Mouse (Mus musculus) CH12.LX (cell line): ENCODE results near the gene Stx1a. TPM values are rescaled to one million over a fixed set of nuclear protein-coding genes. Genes with fewer than 3 reads are reported as not detected.
"Not testable (repeated sequence)": the region's sequence is repeated elsewhere in the genome, so short reads cannot be mapped to it uniquely, and the experiment has no call there.

Experiments used
- DNase-seq: peaks from one replicate; pipeline ENCODE4 v3.0.0-alpha.2; 2013; ENCODE audit errors: extremely low read depth
- H3K27ac ChIP-seq: 2 replicates; pipeline ENCODE4 v1.5.1; 2012; ENCODE audit warnings: low read depth, mild to moderate bottlenecking, control low read depth, moderate library complexity; ENCODE audit not compliant: insufficient read depth
- H3K27me3 ChIP-seq: replicated peaks from 2 replicates; pipeline ENCODE3; 2012; ENCODE audit warnings: inconsistent platforms
- H3K36me3 ChIP-seq, 2 experiments: replicated peaks in 1 of 2; 2 replicates each; pipeline versions ENCODE3 to v1.6.1; 2012; ENCODE audit warnings: inconsistent platforms in 1 of 2, low read length in 1 of 2, mild to moderate bottlenecking in 1 of 2, mixed read lengths in 1 of 2, moderate library complexity in 1 of 2; ENCODE audit not compliant: control insufficient read depth in 1 of 2, insufficient read depth in 1 of 2
- H3K4me1 ChIP-seq, 2 experiments: 2 replicates each; pipeline ENCODE4 v1.6.1; 2012; ENCODE audit warnings: inconsistent platforms in 1 of 2, moderate library complexity in 1 of 2; ENCODE audit not compliant: insufficient read depth in 2 of 2, control insufficient read depth in 1 of 2
- H3K4me2 ChIP-seq: 2 replicates; pipeline ENCODE4 v1.6.1; 2012; ENCODE audit warnings: low read depth, mild to moderate bottlenecking, control low read depth; ENCODE audit not compliant: poor library complexity, insufficient read depth, severe bottlenecking
- H3K4me3 ChIP-seq, 3 experiments: fragments of 150-350 bp in 1 of 3; sonication (generic) in 1 of 3; replicated peaks in 1 of 3; 2 replicates each; pipeline versions ENCODE3 to v1.5.1; 2011 to 2012; ENCODE audit warnings: low read depth in 2 of 3, low read length in 2 of 3, mild to moderate bottlenecking in 2 of 3, moderate library complexity in 2 of 3, control low read depth in 1 of 3, improper control_type of control experiment in 1 of 3, inconsistent platforms in 1 of 3, mixed read lengths in 1 of 3; ENCODE audit not compliant: poor library complexity in 1 of 3
- H3K79me2 ChIP-seq: replicated peaks from 2 replicates; pipeline ENCODE4 v1.6.1; 2012; ENCODE audit warnings: mild to moderate bottlenecking, moderate library complexity; ENCODE audit not compliant: control insufficient read depth, poor library complexity, insufficient read depth, severe bottlenecking; ENCODE audit errors: extremely low read depth
- H3K9ac ChIP-seq: 2 replicates; pipeline ENCODE4 v1.6.1; 2012; ENCODE audit warnings: low read depth, mild to moderate bottlenecking, control low read depth, moderate library complexity; ENCODE audit not compliant: insufficient read depth
- H3K9me3 ChIP-seq: replicated peaks from 2 replicates; pipeline ENCODE3; 2012; ENCODE audit warnings: low read length, inconsistent platforms, mixed read lengths
- BHLHE40 ChIP-seq: IDR thresholded peaks from 2 replicates; pipeline ENCODE4 v1.6.1; 2011; ENCODE audit warnings: mild to moderate bottlenecking, low read depth, low read length, improper control_type of control experiment
- CHD1 ChIP-seq: IDR thresholded peaks from 2 replicates; pipeline ENCODE4 v1.6.1; 2012; ENCODE audit warnings: low read depth, low read length, improper control_type of control experiment, inconsistent platforms
- CHD2 ChIP-seq: IDR thresholded peaks from 2 replicates; pipeline ENCODE4 v1.6.1; 2011; ENCODE audit warnings: low read length, improper control_type of control experiment
- E2F4 ChIP-seq: IDR thresholded peaks from 2 replicates; pipeline ENCODE4 v1.6.1; 2011; ENCODE audit warnings: low read depth, low read length, improper control_type of control experiment; ENCODE audit not compliant: insufficient replicate concordance
- GABPA ChIP-seq: IDR thresholded peaks from 2 replicates; pipeline ENCODE4 v1.6.1; 2012; ENCODE audit warnings: low read depth, low read length, improper control_type of control experiment, inconsistent platforms; ENCODE audit not compliant: insufficient replicate concordance
- HCFC1 ChIP-seq: IDR thresholded peaks from 2 replicates; pipeline ENCODE4 v1.6.1; 2012; ENCODE audit warnings: low read depth, mild to moderate bottlenecking, inconsistent platforms, low read length, improper control_type of control experiment
- IRF4 ChIP-seq: IDR thresholded peaks from 2 replicates; pipeline ENCODE4 v1.6.1; 2014; ENCODE audit warnings: low read depth, mild to moderate bottlenecking, inconsistent platforms, low read length, improper control_type of control experiment
- JUN ChIP-seq: IDR thresholded peaks from 2 replicates; pipeline ENCODE4 v1.6.1; 2011; ENCODE audit warnings: low read depth, mild to moderate bottlenecking, low read length, improper control_type of control experiment, moderate library complexity; ENCODE audit not compliant: insufficient read depth
- JUND ChIP-seq: conservative IDR thresholded peaks from 2 replicates; pipeline ENCODE4 v1.6.1; 2011; ENCODE audit warnings: low read depth, low read length, improper control_type of control experiment
- KAT2A ChIP-seq: IDR thresholded peaks from 2 replicates; pipeline ENCODE4 v1.6.1; 2012; ENCODE audit warnings: low read length, improper control_type of control experiment, inconsistent platforms; ENCODE audit not compliant: insufficient replicate concordance
- MAX ChIP-seq: IDR thresholded peaks from 2 replicates; pipeline ENCODE4 v1.6.1; 2011; ENCODE audit warnings: low read length, improper control_type of control experiment
- MAZ ChIP-seq: IDR thresholded peaks from 2 replicates; pipeline ENCODE4 v1.6.1; 2012; ENCODE audit warnings: low read depth, mild to moderate bottlenecking, inconsistent platforms, low read length, improper control_type of control experiment, moderate library complexity
- MEF2A ChIP-seq: IDR thresholded peaks from 2 replicates; pipeline ENCODE4 v1.6.1; 2014; ENCODE audit warnings: low read depth, mild to moderate bottlenecking, inconsistent platforms, low read length, improper control_type of control experiment, borderline replicate concordance
- MXI1 ChIP-seq: IDR thresholded peaks from 2 replicates; pipeline ENCODE4 v1.6.1; 2011; ENCODE audit warnings: mild to moderate bottlenecking, low read depth, low read length, improper control_type of control experiment
- MYC ChIP-seq: IDR thresholded peaks from 2 replicates; pipeline ENCODE4 v1.6.1; 2011; ENCODE audit warnings: low read depth, mild to moderate bottlenecking, improper control_type of control experiment, low read length
- NELFE ChIP-seq: IDR thresholded peaks from 2 replicates; pipeline ENCODE4 v1.6.1; 2011; ENCODE audit warnings: low read depth, low read length, improper control_type of control experiment
- PAX5 ChIP-seq: IDR thresholded peaks from 2 replicates; pipeline ENCODE4 v1.6.1; 2012; ENCODE audit warnings: low read length, inconsistent platforms, mixed read lengths
- POLR2AphosphoS2 ChIP-seq: IDR thresholded peaks from 2 replicates; pipeline ENCODE4 v1.6.1; 2011; ENCODE audit warnings: low read depth, low read length, improper control_type of control experiment
- RAD21 ChIP-seq: IDR thresholded peaks from 2 replicates; pipeline ENCODE4 v1.6.1; 2011; ENCODE audit warnings: low read depth, mild to moderate bottlenecking, low read length, improper control_type of control experiment, moderate library complexity
- RCOR1 ChIP-seq: conservative IDR thresholded peaks from 2 replicates; pipeline ENCODE4 v1.6.1; 2012; ENCODE audit warnings: low read depth, mild to moderate bottlenecking, inconsistent platforms, low read length, improper control_type of control experiment
- SIN3A ChIP-seq: IDR thresholded peaks from 2 replicates; pipeline ENCODE4 v1.6.1; 2012; ENCODE audit warnings: low read length, improper control_type of control experiment, inconsistent platforms
- SMC3 ChIP-seq: IDR thresholded peaks from 2 replicates; pipeline ENCODE4 v1.6.1; 2011; ENCODE audit warnings: low read depth, low read length, improper control_type of control experiment
- TCF12 ChIP-seq: IDR thresholded peaks from 2 replicates; pipeline ENCODE4 v1.6.1; 2014; ENCODE audit warnings: low read depth, mild to moderate bottlenecking, inconsistent platforms, low read length, improper control_type of control experiment
- ZMIZ1 ChIP-seq: IDR thresholded peaks from 2 replicates; pipeline ENCODE4 v1.6.1; 2012; ENCODE audit warnings: low read depth, mild to moderate bottlenecking, inconsistent platforms, low read length, improper control_type of control experiment
- dilution Hi-C: fragments of 300-500 bp; cut with MboI; formaldehyde crosslinking; loops from 2 replicates; pipeline ENCODE4 v1.14.3; 2020; ENCODE audit warnings: low sequenced_read_pairs; ENCODE audit not compliant: extremely low pct_unique_long_range_greater_than_20kb, extremely low pct_ligation_motif_present
- in situ Hi-C: fragments of 300-500 bp; cut with MboI; formaldehyde crosslinking; loops from 3 replicates; pipeline ENCODE4 v1.14.3; 2019; ENCODE audit warnings: low sequenced_read_pairs, low pct_ligation_motif_present, low pct_unique_long_range_greater_than_20kb, mixed read lengths
- polyA plus RNA-seq: library from polyadenylated mRNA; unstranded; fragments of >175 nt; gene quantifications from 2 replicates; pipeline ENCODE4 v1.2.1, GENCODE M21; 2012; ENCODE audit warnings: low read depth; ENCODE audit not compliant: insufficient read length
- total RNA-seq, 2 experiments: library from RNA; depleted of rRNA; stranded (reverse); fragments of 300-350 nt in 1 of 2; fragments of >200 nt in 1 of 2; gene quantifications; 2 replicates each; pipeline ENCODE4 v1.2.3; 2012 to 2014

Gene Stx1a
- total and polyA plus RNA-seq, 3 experiments: 1.1 to 3.0 (median 2.0) TPM

DNA sequence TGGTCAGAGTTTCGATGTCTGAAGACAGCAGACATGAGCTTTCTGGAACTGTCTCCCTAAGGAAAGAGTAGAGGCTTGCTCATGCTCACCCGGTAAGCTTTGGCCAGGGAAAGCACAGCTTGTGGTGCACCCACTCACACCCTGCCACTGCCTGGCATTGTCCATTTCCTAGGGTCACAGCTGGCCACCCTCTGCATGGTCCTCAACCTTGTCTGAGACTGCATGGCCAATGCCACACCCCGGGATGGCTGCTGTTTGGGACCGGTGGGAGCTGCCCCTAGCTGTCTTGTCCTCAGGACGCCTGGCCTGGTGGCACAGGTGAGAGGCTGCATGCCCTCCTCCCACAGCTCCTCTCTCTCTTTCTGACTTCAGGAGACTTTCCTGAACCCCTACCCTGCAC is 25.3 kb downstream of the Stx1a start:
- Histone ChIP-seq H3K36me3 (peaks cover 18 to 68% of the 10 kb centered on the region in 2 experiments), H3K9me3 (no peaks in the 10 kb centered on the region), H3K27ac (no peak overlapping the region), H3K9ac (no peak overlapping the region), H3K27me3 (no peaks in the 10 kb centered on the region), H3K4me3 (no peak overlapping the region), H3K79me2 (no peaks in the 10 kb centered on the region), H3K4me2 (no peak overlapping the region), H3K4me1 (0 out of 4 replicates have a peak, but pooled peaks cover 0 to 2% of the 10 kb centered on the region in 2 experiments)
- dilution Hi-C loops (no loop called here), in situ Hi-C loops (no loop called here)
- no peak for DNase-seq
- no peak for TF ChIP-seq NELFE
- TF ChIP-seq MAX: no peak
- TF ChIP-seq HCFC1: no peak
- no peak for TF ChIP-seq SIN3A
- TF ChIP-seq GABPA: no peak
- TF ChIP-seq POLR2AphosphoS2: no peak
- TF ChIP-seq MEF2A: no peak
- TF ChIP-seq BHLHE40: no peak
- TF ChIP-seq RCOR1: no peak
- TF ChIP-seq JUN: no peak
- no peak for TF ChIP-seq SMC3
- TF ChIP-seq E2F4: no peak

DNA sequence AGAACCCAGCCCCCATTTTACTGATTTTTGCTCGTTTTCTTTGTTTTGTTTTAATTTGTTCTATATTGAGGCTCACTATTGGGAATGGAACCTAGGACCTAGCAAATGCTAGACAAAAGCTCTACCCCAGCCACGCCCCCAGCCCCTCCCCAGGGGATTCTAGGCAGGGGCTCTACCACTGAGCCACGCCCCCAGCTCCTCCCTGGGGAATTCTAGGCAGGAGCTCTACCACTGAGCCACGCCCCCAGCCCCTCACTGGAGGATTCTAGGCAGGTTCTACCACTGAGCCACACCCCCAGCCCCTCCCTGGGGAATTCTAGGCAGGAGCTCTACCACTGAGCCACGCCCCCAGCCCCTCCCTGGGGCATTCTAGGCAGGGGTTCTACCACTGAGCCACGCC is 26.0 kb downstream of the Stx1a start:
- H3K9me3 ChIP-seq, H3K79me2 ChIP-seq, in situ Hi-C loops, H3K27ac ChIP-seq, H3K9ac ChIP-seq, H3K27me3 ChIP-seq, dilution Hi-C loops, H3K4me1 ChIP-seq, H3K4me2 ChIP-seq, H3K4me3 ChIP-seq: not testable (repeated sequence)
- peaks cover 25 to 75% of the 10 kb centered on the region in 2 experiments for H3K36me3 ChIP-seq
- peak; percentile 71 for DNase-seq

DNA sequence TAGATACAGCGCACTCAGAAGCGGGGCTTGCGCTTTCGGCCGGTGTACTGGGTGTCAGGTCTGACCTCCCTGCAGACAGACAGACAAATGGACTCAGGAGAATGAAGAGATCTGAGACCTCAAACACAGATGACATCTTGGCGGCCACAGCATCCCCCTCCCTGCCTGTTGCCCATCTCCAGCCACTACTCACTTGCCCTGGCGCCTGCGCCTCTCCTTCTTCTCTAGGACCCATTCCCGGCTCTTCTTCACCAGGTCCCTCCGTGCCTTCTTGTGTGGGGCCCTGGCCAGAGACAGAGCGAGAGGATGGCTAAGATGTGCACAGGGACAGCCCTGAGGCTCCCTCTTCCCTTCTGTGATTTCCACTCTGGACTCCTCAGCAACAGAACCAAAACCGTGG is 30.1 kb downstream of the Stx1a start:
- dilution Hi-C loops: no loop called here
- in situ Hi-C loops: no loop called here
- no peak for DNase-seq
- H3K9me3 ChIP-seq: no peaks in the 10 kb centered on the region
- H3K27ac ChIP-seq: no peak overlapping the region
- no peak overlapping the region for H3K9ac ChIP-seq
- no peak overlapping the region for H3K4me2 ChIP-seq
- H3K79me2 ChIP-seq: no peaks in the 10 kb centered on the region
- no peak overlapping the region for H3K4me3 ChIP-seq
- TF ChIP-seq MXI1 (no peak), E2F4 (no peak), CHD1 (no peak), MAX (no peak), NELFE (no peak), JUN (no peak), MYC (no peak), KAT2A (no peak), MAZ (no peak), SIN3A (no peak), IRF4 (no peak), RAD21 (no peak), JUND (no peak), ZMIZ1 (no peak), TCF12 (no peak), CHD2 (no peak), HCFC1 (no peak), MEF2A (no peak), RCOR1 (no peak), PAX5 (no peak)
- H3K27me3 ChIP-seq: no peaks in the 10 kb centered on the region
- 0 out of 4 replicates have a peak, but pooled peaks cover 0 to 2% of the 10 kb centered on the region in 2 experiments for H3K4me1 ChIP-seq
- peaks cover 60 to 90% of the 10 kb centered on the region in 2 experiments for H3K36me3 ChIP-seq
